Mouse (Mus musculus) MEL (cell line): ENCODE measurements around the gene Fam78b. TPM values are rescaled to one million over a fixed set of nuclear protein-coding genes. Genes with fewer than 3 reads are reported as not detected.

ENCODE experiments used
- DNase-seq: peaks from one replicate; pipeline ENCODE4 v3.0.0; 2011; ENCODE audit warnings: low read depth, low spot score
- H3K27ac ChIP-seq: 2 replicates; pipeline ENCODE4 v1.5.1; 2012; ENCODE audit warnings: low read depth, mild to moderate bottlenecking, control low read depth, low read length, moderate library complexity; ENCODE audit not compliant: control insufficient read depth
- H3K27me3 ChIP-seq, 2 experiments: fragments of 150-350 bp in 1 of 2; sonication (generic) in 1 of 2; 2 replicates each; pipeline ENCODE4 v1.6.1; 2012; ENCODE audit warnings: low read length in 2 of 2, mild to moderate bottlenecking in 2 of 2, improper control_type of control experiment in 1 of 2, moderate library complexity in 1 of 2; ENCODE audit not compliant: insufficient read depth in 2 of 2, control insufficient read depth in 1 of 2
- H3K36me3 ChIP-seq, 2 experiments: 2 replicates each; pipeline ENCODE4 v1.6.1; 2012 to 2014; ENCODE audit warnings: low read length in 2 of 2, improper control_type of control experiment in 1 of 2, inconsistent platforms in 1 of 2, mild to moderate bottlenecking in 1 of 2; ENCODE audit not compliant: insufficient read depth in 2 of 2, control insufficient read depth in 1 of 2
- H3K4me1 ChIP-seq, 2 experiments: fragments of 150-350 bp in 1 of 2; sonication (generic) in 1 of 2; 2 replicates each; pipeline ENCODE4 v1.6.1; 2012; ENCODE audit warnings: low read length in 2 of 2, improper control_type of control experiment in 1 of 2, mild to moderate bottlenecking in 1 of 2; ENCODE audit not compliant: insufficient read depth in 2 of 2, control insufficient read depth in 1 of 2
- H3K4me3 ChIP-seq, 2 experiments: fragments of 150-350 bp in 1 of 2; sonication (generic) in 1 of 2; 2 replicates each; pipeline ENCODE4 v1.5.1; 2012; ENCODE audit warnings: low read depth in 2 of 2, low read length in 2 of 2, mild to moderate bottlenecking in 2 of 2, moderate library complexity in 2 of 2, control low read depth in 1 of 2, improper control_type of control experiment in 1 of 2; ENCODE audit not compliant: control insufficient read depth in 1 of 2, insufficient read depth in 1 of 2
- H3K79me2 ChIP-seq: 2 replicates; pipeline ENCODE4 v1.6.1; 2012; ENCODE audit warnings: mild to moderate bottlenecking, low read length, moderate library complexity; ENCODE audit not compliant: control insufficient read depth, poor library complexity, insufficient read depth
- H3K9ac ChIP-seq: 2 replicates; pipeline ENCODE4 v1.6.1; 2012; ENCODE audit warnings: low read depth, mild to moderate bottlenecking, control low read depth, low read length, moderate library complexity; ENCODE audit not compliant: control insufficient read depth, poor library complexity, severe bottlenecking
- H3K9me3 ChIP-seq: fragments of 150-350 bp; sonication (generic); replicated peaks from 2 replicates; pipeline ENCODE4 v1.6.1; 2012; ENCODE audit warnings: mild to moderate bottlenecking, low read length, improper control_type of control experiment, moderate library complexity; ENCODE audit not compliant: insufficient read depth
- BHLHE40 ChIP-seq: IDR thresholded peaks from 2 replicates; pipeline ENCODE4 v1.6.1; 2012; ENCODE audit warnings: low read depth, mild to moderate bottlenecking, inconsistent platforms, low read length, improper control_type of control experiment, borderline replicate concordance
- CHD1 ChIP-seq: IDR thresholded peaks from 2 replicates; pipeline ENCODE4 v1.6.1; 2012; ENCODE audit warnings: low read depth, mild to moderate bottlenecking, inconsistent platforms, low read length, improper control_type of control experiment
- CHD2 ChIP-seq: IDR thresholded peaks from 2 replicates; pipeline ENCODE4 v1.6.1; 2011; ENCODE audit warnings: low read length, improper control_type of control experiment
- CTCF ChIP-seq, 3 experiments: IDR thresholded peaks in 2 of 3; conservative IDR thresholded peaks in 1 of 3; 2 replicates each; pipeline ENCODE4 v1.5.1; 2011 to 2012; ENCODE audit warnings: low read length in 3 of 3, low read depth in 2 of 3, mild to moderate bottlenecking in 2 of 3, improper control_type of control experiment in 1 of 3, inconsistent platforms in 1 of 3, mixed read lengths in 1 of 3, moderate library complexity in 1 of 3; ENCODE audit not compliant: control insufficient read depth in 1 of 3, insufficient read depth in 1 of 3, poor library complexity in 1 of 3, severe bottlenecking in 1 of 3
- ETS1 ChIP-seq: IDR thresholded peaks from 2 replicates; pipeline ENCODE4 v1.6.1; 2012; ENCODE audit warnings: low read depth, mild to moderate bottlenecking, inconsistent platforms, low read length, improper control_type of control experiment, moderate library complexity
- JUND ChIP-seq: IDR thresholded peaks from 2 replicates; pipeline ENCODE4 v1.6.1; 2011; ENCODE audit warnings: low read depth, mild to moderate bottlenecking, improper control_type of control experiment, low read length
- MAX ChIP-seq: IDR thresholded peaks from 2 replicates; pipeline ENCODE4 v1.6.1; 2011; ENCODE audit warnings: low read length, improper control_type of control experiment
- MAZ ChIP-seq: IDR thresholded peaks from 2 replicates; pipeline ENCODE4 v1.6.1; 2012; ENCODE audit warnings: low read depth, mild to moderate bottlenecking, inconsistent platforms, low read length, improper control_type of control experiment
- MEF2A ChIP-seq: IDR thresholded peaks from 2 replicates; pipeline ENCODE4 v1.6.1; 2014; ENCODE audit warnings: low read depth, mild to moderate bottlenecking, inconsistent platforms, low read length, improper control_type of control experiment; ENCODE audit not compliant: poor library complexity, insufficient replicate concordance, severe bottlenecking; ENCODE audit errors: extremely low read depth
- MYB ChIP-seq: IDR thresholded peaks from 2 replicates; pipeline ENCODE4 v1.6.1; 2011; ENCODE audit warnings: mild to moderate bottlenecking, low read depth, low read length, improper control_type of control experiment
- NELFE ChIP-seq: IDR thresholded peaks from 2 replicates; pipeline ENCODE4 v1.6.1; 2011; ENCODE audit warnings: low read depth, low read length, improper control_type of control experiment
- POLR2A ChIP-seq, 2 experiments: IDR thresholded peaks; 2 replicates each; pipeline ENCODE4 v1.6.1; 2011 to 2012; ENCODE audit warnings: low read length in 2 of 2, mild to moderate bottlenecking in 2 of 2, control low read depth in 1 of 2, improper control_type of control experiment in 1 of 2, low read depth in 1 of 2, moderate library complexity in 1 of 2; ENCODE audit not compliant: control insufficient read depth in 1 of 2, insufficient read depth in 1 of 2, poor library complexity in 1 of 2
- POLR2AphosphoS5 ChIP-seq: IDR thresholded peaks from 2 replicates; pipeline ENCODE4 v1.6.1; 2012; ENCODE audit warnings: low read depth, borderline replicate concordance, mild to moderate bottlenecking, inconsistent platforms, low read length, moderate library complexity, mixed read lengths
- RAD21 ChIP-seq: IDR thresholded peaks from 2 replicates; pipeline ENCODE4 v1.6.1; 2011; ENCODE audit warnings: mild to moderate bottlenecking, low read depth, low read length, improper control_type of control experiment
- SIN3A ChIP-seq: IDR thresholded peaks from 2 replicates; pipeline ENCODE4 v1.6.1; 2012; ENCODE audit warnings: low read length, improper control_type of control experiment, inconsistent platforms
- TAL1 ChIP-seq: IDR thresholded peaks from 2 replicates; pipeline ENCODE4 v1.6.1; 2012; ENCODE audit warnings: mild to moderate bottlenecking, inconsistent platforms, low read length, moderate library complexity, mixed read lengths
- USF2 ChIP-seq, 2 experiments: IDR thresholded peaks; 2 replicates each; pipeline ENCODE4 v1.6.1; 2011 to 2012; ENCODE audit warnings: improper control_type of control experiment in 2 of 2, low read length in 2 of 2, borderline replicate concordance in 1 of 2, inconsistent platforms in 1 of 2, low read depth in 1 of 2, mild to moderate bottlenecking in 1 of 2; ENCODE audit not compliant: insufficient read depth in 1 of 2
- ZC3H11A ChIP-seq: IDR thresholded peaks from 2 replicates; pipeline ENCODE4 v1.6.1; 2012; ENCODE audit warnings: low read depth, mild to moderate bottlenecking, inconsistent platforms, low read length, improper control_type of control experiment
- ZKSCAN1 ChIP-seq: IDR thresholded peaks from 2 replicates; pipeline ENCODE4 v1.6.1; 2012; ENCODE audit warnings: low read depth, mild to moderate bottlenecking, inconsistent platforms, low read length, improper control_type of control experiment, moderate library complexity
- ZNF384 ChIP-seq: IDR thresholded peaks from 2 replicates; pipeline ENCODE4 v1.6.1; 2012; ENCODE audit warnings: low read depth, mild to moderate bottlenecking, inconsistent platforms, low read length, improper control_type of control experiment
- polyA plus RNA-seq, 2 experiments: library from polyadenylated mRNA; stranded (reverse) in 1 of 2; unstranded in 1 of 2; fragments of >175 nt in 1 of 2; fragments of >200 nt in 1 of 2; gene quantifications; 2 replicates each; pipeline versions ENCODE4 v1.2.1 to v1.2.4; 2012; ENCODE audit warnings: low replicate concordance in 2 of 2, low read depth in 1 of 2; ENCODE audit not compliant: insufficient read length in 2 of 2, insufficient read depth in 1 of 2, missing spikeins in 1 of 2
- total RNA-seq: library from RNA; depleted of rRNA; stranded (reverse); fragments of 300-350 nt; gene quantifications from 2 replicates; pipeline ENCODE4 v1.2.3, GENCODE M21; 2012

Fam78b gene
- total and polyA plus RNA-seq, 3 experiments, result not detected

GRCm38 (mm10) chr1:166996250-166996649 lies 5.0 kb upstream of the Fam78b start:
- H3K4me3 ChIP-seq, result no peak overlapping the region
- no peaks in the 10 kb centered on the region for H3K9me3 ChIP-seq
- H3K27ac ChIP-seq, result no peak overlapping the region
- no peak overlapping the region for H3K9ac ChIP-seq
- H3K36me3 ChIP-seq, result no peaks in the 10 kb centered on the region
- no peaks in the 10 kb centered on the region for H3K27me3 ChIP-seq
- no peaks in the 10 kb centered on the region for H3K79me2 ChIP-seq
- H3K4me1 ChIP-seq, result no peaks in the 10 kb centered on the region
- no peak for DNase-seq
- TF ChIP-seq NELFE (no peak), ZC3H11A (no peak), POLR2A (IDR thresholded peaks at IDR 0.05; ENCODE audit: control insufficient read depth in 1 of 2, insufficient read depth in 1 of 2, low read depth in 1 of 2, low read length in 2 of 2, poor library complexity in 1 of 2) (no peak), MYB (no peak), TAL1 (no peak), USF2 (IDR thresholded peaks at IDR 0.05; ENCODE audit: borderline replicate concordance in 1 of 2, insufficient read depth in 1 of 2, low read depth in 1 of 2, low read length in 2 of 2) (no peak), CHD1 (no peak), CTCF (IDR thresholded peaks at IDR 0.05 in 2 of 3, conservative IDR thresholded peaks at IDR 0.05 in 1 of 3; ENCODE audit: control insufficient read depth in 1 of 3, insufficient read depth in 1 of 3, low read depth in 2 of 3, low read length in 3 of 3, poor library complexity in 1 of 3, severe bottlenecking in 1 of 3) (no peak), BHLHE40 (no peak), MAZ (no peak), ZKSCAN1 (no peak), MAX (no peak), RAD21 (no peak), JUND (no peak), POLR2AphosphoS5 (no peak)
- TF ChIP-seq, all 39 proteins: peak for 0

GRCm38 (mm10) chr1:166996811-166997210 lies 4.4 kb upstream of the Fam78b start:
- H3K79me2 ChIP-seq, result no peaks in the 10 kb centered on the region
- DNase-seq, result no peak
- H3K4me1 ChIP-seq, result no peaks in the 10 kb centered on the region
- no peak overlapping the region for H3K27ac ChIP-seq
- no peak overlapping the region for H3K9ac ChIP-seq
- H3K36me3 ChIP-seq, result no peaks in the 10 kb centered on the region
- TF ChIP-seq MEF2A (no peak), RAD21 (no peak), CTCF (IDR thresholded peaks at IDR 0.05 in 2 of 3, conservative IDR thresholded peaks at IDR 0.05 in 1 of 3; ENCODE audit: control insufficient read depth in 1 of 3, insufficient read depth in 1 of 3, low read depth in 2 of 3, low read length in 3 of 3, poor library complexity in 1 of 3, severe bottlenecking in 1 of 3) (no peak), MAX (no peak), SIN3A (no peak), MAZ (no peak), CHD2 (no peak), JUND (no peak), ZNF384 (no peak), ETS1 (no peak)
- TF ChIP-seq, all 39 proteins: peak for 0
- Histone ChIP-seq H3K4me3 (no peak overlapping the region), H3K27me3 (no peaks in the 10 kb centered on the region), H3K9me3 (no peaks in the 10 kb centered on the region)
